Mouse (Mus musculus): Measurements from ENCODE around the gene 5730596B20Rik.

The 5730596B20Rik gene

DNA sequence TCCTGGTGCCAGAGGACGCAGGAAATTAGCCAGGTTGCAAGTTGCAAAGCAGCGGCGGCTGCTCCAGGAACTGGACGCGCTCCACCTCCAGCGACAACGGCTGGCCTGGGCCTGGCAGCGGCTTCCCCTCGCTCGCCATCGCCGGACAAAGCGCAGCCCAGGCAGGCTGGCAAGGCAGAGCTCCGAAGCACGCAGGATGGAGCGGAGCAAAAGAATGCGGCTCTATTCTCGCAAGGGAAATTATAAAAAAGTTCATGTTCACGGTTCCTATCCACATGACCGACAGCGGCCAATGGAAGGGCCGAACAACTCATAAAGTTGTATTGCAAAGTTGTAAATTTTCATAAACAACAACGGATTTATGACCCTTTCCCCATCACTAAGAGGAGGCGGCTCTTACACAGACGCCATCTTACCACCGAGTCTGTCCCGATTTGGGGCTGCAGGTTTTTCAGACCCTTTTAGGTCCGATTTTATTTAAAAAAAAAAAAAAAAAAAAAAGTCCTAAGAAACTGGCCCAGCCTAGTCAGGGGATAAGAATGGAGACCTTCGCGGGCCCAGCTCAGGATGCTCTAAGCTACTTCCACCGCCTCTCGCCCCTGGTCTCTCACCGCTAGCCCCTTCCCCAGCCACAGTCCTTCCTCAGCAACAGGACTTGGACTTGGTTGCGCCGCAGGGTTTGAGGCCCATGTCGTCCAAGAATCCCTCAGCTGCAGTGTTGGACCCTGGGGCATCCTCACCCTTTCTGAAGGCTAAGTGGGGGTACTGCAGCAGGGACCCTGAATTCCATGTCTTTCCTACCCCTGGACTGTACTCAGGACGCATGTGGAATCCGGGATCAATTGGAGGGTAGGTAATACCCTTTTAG, 36.1 kb downstream of the 5730596B20Rik start, which contains the start of the genes Hoxa3 and Gm28308:
Hoxa3 (minus strand) TSS at position 218 of the 868 bp plus-strand sequence.
Gm28308 (minus strand) TSS at position 221 of the 868 bp plus-strand sequence.
- DNase-seq (ENCODE audit: low spot score) = peak; percentile 61

DNA sequence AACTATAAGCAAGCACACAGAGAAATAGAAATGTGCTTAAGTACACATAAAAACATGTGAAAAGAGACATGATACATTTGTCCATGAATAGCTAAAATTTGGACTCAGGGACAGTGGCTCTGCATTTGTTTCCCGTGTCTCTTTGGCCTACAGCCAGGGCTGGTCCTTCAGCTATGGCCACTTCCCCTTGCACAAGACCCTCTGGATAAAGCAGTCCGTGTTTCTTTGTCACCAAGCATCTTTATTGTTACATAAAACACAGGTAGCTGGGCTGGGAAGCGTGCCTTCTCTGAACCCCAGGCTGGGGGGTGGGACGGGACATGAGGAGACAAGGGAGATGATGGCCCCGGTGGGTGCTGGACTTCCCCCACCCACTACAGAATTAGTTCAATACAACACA, 37.0 kb downstream of the 5730596B20Rik start:
- peak; percentile 8 for DNase-seq (ENCODE audit: low spot score)

DNA sequence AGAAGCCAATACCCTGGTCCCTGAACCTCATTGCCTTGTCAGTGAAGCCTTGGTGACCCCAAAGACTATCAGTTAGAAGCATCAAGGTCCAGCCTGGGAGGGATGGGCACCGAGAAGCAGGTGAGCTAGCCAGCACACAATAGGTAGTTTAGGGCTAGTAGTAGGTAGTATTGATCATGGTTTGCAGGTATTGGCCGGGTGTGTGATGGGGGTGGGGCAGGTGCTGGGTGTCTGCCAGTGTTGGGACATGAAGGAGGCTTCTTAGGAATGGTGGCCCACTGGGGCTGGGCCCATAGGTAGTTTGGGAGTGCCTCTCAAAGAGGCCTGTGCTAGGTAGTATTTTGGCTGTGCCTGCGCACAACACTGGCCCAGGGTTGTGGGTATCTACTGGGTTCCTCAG, 37.8 kb downstream of the 5730596B20Rik start:
- DNase-seq (ENCODE audit: low spot score) = no peak

DNA sequence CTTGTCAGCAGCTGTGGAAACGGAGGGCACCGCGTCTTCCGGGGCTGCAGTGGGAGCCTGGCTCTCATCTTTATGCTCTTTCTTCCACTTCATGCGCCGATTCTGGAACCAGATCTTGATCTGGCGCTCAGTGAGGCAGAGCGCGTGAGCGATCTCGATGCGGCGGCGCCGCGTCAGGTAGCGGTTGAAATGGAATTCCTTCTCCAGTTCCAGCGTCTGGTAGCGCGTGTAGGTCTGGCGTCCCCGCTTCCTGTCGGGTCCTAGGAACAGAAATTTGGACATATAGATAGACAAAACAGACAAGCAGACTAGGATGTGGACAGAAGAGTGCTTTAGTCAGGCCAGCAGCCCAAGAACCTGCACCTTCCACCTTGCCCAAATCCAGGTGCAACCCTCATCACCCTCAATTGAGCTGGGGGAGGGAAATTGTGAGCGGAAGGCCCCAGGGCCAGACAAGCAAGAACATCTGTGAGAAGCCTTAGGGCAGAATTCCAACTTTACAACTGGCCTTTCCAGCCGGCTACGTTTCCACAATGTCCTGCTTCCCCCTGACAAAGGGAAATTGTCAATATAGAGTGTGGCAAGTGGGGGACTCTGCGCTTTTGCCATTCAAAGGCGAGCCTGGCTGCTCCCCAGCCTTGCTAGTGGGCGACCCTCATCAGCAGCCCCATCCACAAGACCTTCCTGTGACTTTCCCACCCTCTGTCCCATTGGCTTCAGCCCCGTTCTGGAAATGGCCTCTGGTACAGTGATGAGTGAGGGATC, 38.7 kb downstream of the 5730596B20Rik start:
- DNase-seq (ENCODE audit: low spot score) = peak; percentile 28

GRCm38 (mm10) chr6:52216691-52217458, 39.6 kb downstream of the 5730596B20Rik start:
- peak; percentile 48 for DNase-seq (ENCODE audit: low spot score)

- DNase-seq (ENCODE audit: low spot score) = peak; percentile 76
Measured at GRCm38 (mm10) chr6:52217459-52217768, 40.1 kb downstream of the 5730596B20Rik start.

DNA sequence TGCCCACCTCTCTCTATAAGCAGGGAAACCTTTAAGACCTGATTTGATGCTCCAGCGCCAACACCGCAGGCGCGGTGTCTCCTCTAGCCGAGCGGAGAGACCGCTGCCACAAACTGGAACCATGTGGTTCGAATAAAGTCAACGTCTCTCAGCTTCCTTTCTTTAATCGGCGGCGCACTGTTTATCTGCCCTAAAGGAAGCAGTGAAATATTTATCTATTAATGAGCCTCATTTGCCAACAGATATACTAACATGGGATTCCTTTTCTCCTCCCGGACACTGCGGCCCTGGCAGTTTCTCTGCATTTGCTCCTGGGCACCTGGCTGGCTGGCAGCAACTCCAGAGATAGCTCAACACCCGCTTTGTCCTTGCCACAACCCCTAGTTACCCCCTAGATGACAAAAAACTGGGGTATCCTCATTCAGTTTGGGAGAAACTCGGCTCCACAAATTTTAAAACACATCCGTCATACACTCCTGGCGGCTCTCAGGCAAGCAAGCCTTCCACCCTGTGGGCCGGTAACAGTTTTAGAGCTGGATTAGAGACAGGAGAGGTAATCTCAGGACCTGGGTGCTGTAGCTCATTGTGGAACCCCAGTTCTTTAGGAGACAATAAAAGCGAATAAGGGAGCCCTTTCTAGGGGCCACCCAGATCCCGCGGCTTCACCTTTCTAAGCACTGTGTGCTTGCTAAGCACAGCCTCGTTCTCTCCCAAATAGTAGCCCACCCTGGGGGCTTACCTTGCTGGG, 40.8 kb downstream of the 5730596B20Rik start:
- peak; percentile 31 for DNase-seq (ENCODE audit: low spot score)

DNA sequence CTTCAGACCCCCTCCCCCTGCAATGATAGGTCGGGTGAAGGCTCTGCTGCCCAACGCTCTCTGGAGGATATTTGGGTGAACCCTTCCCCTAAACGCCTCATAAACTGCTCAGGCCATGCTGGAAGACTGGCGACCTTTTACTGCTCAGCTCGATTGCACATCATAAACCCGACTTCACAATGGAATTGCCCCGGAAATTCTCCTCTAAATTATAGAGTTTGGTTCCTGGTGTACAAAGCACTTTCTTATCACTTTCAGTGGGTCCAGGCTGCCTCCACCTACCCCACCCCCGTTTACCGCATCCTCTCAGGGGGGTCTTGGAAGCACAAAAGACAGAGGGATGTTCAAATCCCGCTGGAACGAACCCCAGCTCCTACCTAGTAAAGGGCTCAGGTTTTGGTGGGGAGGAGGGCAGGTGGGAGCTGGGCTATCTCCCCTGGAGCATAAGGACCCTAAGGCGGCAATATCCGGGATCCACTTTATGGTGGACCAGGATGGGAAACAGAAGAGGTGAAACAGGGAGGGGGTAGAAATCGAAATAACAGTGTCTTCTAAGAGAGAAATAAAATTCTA, 41.4 kb downstream of the 5730596B20Rik start:
- peak; percentile 18 for DNase-seq (ENCODE audit: low spot score)

- DNase-seq (ENCODE audit: low spot score) = no peak
Measured at GRCm38 (mm10) chr6:52219234-52219942, 42.1 kb downstream of the 5730596B20Rik start.

DNA sequence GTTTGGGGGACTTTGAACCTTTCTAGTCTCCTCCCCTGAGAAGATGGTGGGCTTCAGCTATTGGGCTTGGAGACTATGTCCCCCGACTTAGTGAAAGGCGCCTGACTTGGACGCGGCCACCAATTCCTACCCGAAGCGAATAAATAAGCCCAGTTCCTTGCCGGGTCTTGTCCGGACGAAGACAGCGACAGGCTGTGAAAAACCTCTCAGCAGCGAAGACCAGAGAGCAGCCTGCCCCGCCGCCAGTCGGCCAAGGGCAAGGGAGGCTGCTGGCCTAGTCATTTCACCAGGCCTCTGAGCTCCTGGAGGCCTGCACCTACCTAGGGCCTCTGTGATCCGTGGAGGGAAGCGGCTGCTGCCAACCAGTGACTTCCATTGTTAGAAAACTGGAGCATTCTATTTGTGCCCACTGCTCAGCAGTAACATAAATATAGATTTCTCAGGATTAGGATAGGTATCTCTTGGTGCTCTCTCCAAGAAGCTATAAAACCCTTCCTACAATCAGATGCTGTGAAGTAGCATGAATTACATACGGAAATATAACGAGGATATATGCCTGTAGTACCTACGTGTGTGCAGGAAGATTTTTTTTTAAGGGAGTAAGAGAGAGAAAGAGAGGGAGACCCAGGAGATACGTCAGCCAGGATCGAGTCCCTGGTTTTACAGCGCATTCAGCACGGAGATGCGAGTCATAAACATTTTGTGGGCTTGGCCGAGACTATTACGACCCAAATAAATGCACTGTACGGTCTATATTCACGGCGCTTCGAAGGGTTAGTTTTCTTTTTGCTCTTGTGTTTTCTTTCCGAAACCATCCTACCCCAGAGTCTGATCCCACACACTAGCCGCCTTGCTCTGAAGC, 42.9 kb downstream of the 5730596B20Rik start:
- peak; percentile 36 for DNase-seq (ENCODE audit: low spot score)

GRCm38 (mm10) chr6:52220865-52221310, 43.6 kb downstream of the 5730596B20Rik start:
- DNase-seq (ENCODE audit: low spot score) = no peak

- peak; percentile 92 for DNase-seq (ENCODE audit: low spot score)
Measured at GRCm38 (mm10) chr6:52221337-52221992, 44.2 kb downstream of the 5730596B20Rik start, which contains the start of gene Hoxa7. Gene Hoxa7 (minus strand): TSS chr6:52221854.

- DNase-seq (ENCODE audit: low spot score) = peak; percentile 51
Measured at GRCm38 (mm10) chr6:52221993-52222685, 44.8 kb downstream of the 5730596B20Rik start.

DNA sequence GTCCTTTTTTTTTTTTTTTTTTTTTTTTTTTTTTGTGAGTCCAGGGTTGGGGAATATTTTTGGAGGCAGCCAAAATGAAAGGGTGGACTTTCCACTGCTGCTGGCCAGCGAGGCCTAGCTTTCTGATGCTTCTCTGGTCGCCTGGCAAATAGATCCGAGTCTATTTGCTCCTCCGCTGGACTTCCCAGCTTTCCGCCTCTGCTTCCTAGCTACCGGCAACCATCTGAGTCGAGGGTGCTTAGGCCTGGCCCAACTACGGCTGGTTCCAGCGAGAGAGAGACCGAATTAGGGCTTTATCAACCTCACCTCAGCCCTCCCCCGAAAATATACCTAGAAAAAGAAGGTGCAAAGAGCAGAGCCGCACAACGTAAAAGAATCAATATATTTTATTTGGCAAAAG, 45.4 kb downstream of the 5730596B20Rik start:
- DNase-seq (ENCODE audit: low spot score) = no peak

DNA sequence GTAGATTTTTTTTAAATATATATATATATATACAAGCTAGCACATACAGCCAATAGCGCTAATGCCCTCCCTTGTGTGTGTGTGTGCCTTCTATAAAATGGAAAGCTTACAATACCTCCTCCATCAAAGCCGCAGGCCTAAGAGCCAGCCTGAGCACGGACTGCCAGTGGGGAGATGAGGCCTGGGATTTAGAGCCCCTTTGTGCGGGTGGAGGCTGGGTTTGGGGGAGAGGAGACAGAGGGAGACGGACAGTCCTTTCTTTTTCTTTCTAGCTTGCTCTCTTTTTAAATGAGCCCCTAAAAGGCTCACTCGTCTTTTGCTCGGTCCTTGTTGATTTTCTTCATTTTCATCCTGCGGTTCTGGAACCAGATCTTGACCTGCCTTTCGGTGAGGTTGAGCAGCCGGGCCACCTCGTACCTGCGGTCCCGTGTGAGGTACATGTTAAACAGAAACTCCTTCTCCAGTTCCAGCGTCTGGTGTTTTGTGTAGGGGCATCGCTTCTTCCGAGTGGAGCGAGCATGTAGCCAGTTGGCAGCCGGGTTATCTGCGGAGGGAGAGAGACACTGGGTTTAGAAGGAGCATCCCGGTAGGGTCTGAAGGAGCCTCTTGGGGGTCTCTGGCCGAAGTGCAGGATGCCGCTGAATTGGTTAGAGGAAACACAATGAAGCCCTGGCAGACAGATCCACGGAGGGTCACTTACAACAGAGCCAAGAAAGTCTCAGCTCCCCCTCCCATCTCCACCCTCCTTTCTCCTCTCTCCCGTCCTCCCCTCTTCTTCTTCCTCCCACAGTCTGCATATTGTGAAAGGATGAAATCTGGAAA, 46.9 kb downstream of the 5730596B20Rik start:
- DNase-seq (ENCODE audit: low spot score) = no peak

DNA sequence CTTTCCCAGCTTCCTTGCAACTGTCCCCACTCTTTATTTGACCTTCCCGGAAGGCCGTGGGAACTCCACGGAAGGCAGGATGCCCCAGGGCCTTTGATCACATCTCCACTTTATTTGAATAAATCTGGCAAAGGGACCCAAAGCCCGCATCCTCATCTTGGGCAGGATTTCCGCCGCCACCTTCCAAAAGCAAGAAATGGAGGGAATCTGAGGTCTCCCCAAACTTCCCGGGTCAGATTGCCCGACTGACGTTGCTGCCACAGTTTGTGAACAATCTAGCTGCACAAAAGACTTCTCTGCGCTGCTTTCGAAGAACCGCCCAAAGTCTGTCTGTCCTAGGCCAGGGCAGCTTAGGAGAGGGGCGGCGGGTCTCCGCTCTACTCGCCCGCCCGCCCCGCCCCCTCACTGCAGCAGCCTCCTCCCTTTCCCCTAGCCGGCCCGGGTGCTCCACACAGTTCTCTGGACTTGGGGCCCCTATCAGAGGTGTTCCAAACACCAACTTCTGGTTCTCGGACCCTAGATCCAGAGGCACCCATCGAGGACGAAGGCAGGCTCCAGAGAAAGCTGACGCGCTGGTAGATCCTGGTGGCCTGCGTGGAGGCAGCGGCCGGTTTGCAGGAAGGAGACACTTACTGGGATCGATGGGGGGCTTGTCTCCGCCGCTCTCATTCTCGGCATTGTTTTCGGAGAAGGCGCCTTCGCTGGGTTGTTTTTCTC, 47.8 kb downstream of the 5730596B20Rik start:
- no peak for DNase-seq (ENCODE audit: low spot score)
